Mouse (Mus musculus) retina, postnatal 1 day (tissue): ENCODE data around the gene Atp1a3.
A peak's percentile ranks its signal among the peaks of the same experiment; 100 is the strongest.

ENCODE experiments used
- DNase-seq: peaks from one replicate; pipeline ENCODE4 v3.0.0-alpha.2; 2012

The Atp1a3 gene

DNA sequence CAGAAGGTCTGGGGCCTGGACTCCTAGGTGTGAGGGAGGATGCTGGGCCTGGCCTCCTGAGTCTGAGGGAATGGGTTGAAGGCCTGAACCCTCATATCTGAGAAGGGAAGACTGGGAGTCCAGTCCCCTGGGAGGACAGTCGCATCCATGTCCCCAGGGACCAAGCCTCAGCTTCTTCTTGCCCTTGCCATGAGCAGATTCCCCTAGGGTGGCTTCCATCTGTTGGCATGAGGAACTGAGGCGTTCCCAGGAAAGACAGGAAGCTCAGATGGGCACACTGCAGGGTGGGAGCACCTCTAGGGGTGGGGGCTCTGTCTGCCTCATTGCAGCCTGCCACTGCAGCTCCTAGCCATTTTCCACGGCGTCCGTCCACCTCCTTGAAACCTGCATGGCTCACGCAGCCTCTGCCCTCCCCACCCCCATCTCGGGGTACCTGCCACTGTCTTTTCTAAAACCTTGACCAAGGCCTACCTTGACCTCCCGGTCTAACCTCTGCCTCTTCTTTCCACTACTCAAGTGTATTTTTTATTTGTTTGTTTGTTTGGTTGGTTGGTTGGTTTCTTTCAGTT, 1.9 kb downstream of the Atp1a3 start:
- no peak for DNase-seq

DNA sequence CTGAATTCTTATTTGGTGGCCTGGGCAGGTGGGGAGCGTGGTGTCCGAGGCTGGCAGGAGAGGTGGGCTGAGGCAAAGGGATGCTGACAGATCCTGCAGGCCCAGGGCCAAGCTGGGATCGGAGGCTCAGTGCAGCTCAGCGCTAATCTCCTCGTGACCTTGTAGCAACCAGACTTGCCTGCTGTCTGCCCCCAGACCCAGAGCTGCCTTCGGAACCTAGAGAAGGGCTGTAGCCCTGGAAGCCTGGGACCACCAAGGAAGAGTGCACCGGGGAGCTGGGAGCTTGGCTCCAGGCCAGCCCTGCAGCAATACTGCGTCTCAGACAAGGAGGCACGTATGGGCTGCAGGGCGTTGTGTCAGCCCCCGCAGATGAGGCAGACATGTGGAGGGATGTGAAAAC, 2.5 kb downstream of the Atp1a3 start:
- peak; percentile 81 for DNase-seq

DNA sequence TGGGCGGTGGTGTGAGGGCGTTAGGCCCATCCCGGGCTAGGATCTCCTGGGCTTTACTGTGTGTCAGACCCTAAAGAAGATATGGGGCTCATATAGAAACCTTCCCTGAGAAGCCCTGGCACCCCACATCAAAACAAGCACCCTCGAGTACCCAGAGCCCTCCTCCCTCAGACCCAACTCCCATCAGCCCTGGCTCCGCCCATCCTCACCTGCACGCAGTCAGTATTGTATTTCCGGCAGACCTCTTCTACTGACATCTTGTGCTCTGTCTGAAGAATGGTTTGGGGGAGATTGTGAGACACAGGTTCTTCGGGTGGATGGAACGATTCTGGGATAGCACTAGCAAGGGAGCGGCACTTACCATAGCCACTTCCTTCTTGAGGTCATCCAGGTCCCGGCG, 5.0 kb downstream of the Atp1a3 start:
- DNase-seq, result no peak

DNA sequence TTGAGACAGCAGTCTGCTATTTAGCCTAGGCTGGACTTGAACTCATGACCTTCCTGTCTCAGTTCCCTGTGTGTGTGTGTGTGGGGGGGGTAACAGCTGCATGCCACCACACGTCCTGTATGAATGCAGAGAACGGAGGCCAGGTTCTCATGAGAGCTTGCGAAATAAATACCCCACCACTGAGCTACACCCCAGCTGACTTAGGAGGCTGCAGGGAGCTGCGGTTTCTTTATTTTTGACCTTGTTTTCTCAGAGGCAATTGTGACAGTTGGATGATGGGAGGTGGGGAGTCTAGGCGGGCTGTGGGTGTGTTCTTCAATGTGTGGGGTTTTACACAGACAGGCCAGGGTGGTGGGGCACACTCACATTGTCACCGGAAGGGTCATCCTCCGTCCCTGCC, 5.5 kb downstream of the Atp1a3 start:
- DNase-seq, result no peak

DNA sequence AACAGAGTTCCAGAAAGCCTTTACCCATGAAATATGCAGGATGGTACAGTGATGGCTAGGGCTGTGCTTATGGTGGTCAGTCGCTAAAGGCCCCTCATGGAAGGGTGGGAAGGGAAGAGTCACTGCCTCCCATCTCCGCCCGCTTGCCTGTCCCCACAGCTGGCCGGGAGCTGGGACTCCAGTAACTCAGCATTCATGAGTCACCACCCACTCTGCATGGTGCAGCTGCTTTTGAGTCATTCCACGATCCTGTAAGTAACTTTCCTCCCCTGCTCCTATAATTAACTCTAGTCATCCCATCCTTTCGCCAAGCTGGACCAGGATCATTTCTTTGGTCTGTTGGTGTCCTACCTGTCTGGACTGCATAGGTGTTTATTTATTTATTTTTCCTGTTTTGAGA, 12.7 kb downstream of the Atp1a3 start:
- no peak for DNase-seq

DNA sequence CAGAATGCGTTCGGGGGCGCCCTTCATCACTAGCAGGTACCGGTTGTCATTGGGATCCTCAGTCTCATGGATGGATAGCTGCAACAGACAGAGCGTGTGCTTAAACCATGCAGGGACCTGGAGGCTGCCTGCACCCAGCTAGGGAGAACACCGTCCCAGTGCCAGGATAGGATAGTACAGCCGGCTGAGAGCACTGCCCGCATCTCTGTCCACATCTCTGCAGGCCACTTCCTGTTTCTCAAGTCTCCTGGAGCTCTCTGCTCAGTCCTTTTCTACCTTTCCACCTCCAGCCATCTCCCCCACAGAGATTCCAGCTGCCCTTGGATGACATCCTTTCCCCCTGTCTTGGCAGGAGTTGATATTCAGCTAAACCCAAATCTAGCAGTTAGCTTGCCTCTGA, 15.3 kb downstream of the Atp1a3 start:
- DNase-seq, result no peak

DNA sequence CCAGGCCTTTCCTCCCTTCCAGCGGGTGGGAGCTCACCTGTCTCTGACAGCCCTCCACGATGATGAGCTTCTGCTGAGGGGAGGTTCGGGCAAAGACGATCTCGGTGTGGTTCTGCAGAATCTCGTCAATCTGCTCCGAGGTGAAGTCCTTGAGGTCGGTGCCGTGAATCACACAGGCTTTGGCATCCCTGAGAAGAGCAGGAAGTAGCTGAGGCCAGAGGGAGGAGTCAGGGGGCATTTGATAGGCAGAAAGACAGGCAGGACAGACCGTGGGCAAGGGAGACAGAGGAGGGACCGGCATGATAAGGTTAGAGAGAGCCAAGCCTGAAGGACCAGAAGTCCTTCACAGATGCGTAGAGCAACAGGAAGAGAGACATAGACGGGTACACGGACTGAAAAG, 17.8 kb downstream of the Atp1a3 start:
- DNase-seq, result no peak

DNA sequence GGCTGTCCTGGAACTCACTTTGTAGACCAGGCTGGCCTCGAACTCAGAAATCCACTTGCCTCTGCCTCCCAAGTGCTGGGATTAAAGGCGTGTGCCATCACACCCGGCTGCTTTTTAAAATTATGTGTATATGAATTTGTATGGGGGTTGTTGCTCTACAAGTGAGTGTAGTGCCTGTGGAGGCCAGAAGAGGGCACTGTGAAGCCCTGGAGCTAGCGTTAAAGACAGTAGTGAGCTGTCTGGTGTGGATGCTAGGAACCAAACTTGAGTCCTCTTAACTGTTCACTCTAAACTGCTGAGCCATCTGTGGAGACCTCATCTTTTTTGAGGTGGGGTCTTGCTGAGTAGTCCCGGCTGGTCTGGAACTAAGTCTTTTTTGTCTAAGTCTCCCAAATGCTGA, 20.0 kb downstream of the Atp1a3 start:
- DNase-seq, result no peak

DNA sequence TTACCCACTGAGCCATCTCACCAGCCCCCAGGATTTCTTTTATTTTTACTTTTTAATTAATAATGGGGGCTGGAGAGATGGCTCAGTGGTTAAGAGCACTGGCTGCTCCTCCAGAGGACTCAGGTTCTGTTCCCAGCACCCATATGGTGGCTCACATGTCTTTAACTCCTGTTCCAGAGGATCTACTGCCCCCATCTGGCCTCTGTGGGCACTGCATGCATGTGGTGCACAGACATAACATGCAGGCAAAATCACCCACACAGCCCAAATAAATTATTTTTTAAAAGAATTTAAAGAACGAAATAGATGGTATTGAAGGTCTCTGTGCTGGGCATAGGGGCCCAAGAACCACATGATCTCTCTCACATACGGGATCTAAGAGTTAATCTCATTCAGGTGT, 21.5 kb downstream of the Atp1a3 start:
- DNase-seq, result no peak

DNA sequence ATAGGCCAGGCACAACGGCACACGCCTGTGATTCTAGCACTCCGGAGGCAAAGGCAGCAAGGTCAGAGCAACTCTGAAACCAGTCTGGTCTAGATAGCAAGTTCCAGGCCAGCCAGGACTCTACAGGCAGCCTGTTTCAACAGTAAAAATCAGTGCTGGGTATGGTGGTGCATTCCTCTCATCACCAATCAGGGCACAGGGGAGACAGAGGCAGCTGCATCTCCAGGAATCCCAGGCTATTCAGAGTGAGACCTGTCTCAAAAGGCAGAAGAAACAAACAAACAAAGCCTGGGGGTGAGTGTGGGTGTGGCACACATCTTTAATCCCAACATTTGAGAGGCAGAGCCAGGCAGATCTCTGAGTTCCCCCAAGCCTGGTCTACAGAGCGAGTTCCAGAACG, 22.4 kb downstream of the Atp1a3 start:
- no peak for DNase-seq

DNA sequence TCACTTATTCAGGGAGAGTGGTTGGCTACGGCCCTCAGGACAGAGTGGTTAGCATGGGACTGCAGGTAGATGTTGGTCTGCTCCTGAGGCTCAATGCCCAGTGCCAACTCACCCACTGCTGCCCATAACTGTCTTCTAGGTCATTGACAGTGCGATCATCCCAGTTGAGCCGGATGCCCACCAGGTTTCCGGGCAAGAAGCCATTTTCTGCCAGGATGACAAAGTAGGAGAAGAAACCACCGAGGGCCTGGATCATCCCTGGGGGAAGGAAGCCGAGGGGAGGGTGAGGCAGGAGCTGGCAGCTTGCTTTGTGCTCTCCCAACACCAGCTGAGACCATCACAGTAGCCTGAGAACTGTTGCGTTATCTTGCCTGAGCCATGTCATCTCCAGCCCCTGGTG, 25.3 kb downstream of the Atp1a3 start:
- no peak for DNase-seq

DNA sequence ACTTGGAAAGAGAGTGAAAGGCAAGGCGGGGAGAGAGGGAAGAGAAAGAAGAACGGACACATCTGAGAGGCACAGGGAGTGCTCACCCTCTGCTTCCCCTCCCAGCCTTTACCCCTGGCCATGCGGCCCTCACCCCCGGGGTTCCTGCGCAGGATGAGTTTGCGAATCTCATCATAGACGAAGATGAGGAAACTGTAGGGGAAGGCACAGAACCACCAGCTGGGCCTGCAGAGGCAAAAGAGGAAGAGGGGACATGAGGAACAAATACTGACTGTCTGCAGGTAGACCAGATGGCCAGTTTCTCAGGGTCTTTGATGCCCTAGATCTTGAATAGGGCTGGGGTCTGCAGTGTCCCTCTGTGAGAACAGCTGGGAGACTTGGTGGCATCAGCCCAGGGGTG, 27.0 kb downstream of the Atp1a3 start:
- DNase-seq, result no peak

DNA sequence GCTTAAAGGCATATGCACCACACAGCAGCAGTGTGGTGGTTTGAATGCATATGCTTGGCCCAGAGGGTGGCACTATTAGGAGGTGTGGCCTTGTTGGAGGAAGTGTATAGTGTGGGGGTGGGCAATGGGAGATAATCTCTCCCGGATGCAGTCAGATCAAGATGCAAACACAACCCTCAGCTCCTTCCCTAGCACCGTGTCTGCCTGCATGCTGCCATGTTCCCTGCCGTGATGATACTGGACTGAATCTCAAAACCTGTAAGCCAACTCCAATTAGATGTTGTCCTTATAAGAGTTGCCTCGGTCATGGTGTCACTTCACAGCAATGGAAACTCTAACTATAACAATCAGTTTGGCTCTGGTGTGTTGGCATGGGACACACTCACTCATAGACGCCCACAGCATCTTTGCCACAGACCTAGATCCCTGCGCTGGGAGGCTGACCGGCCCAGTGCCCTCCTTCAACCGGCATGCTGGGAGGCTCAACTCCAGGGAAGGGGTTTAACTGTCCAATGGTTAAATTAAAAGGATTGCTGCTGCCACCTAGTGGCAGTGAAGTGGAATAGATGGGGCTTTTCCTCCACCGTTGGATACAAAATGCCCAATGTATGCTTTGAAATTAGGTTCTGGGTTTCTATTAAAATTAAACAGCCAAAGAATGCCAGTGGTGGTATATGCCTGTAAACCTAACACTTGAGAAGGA, 30.7 kb downstream of the Atp1a3 start:
- peak; percentile 83 for DNase-seq

DNA sequence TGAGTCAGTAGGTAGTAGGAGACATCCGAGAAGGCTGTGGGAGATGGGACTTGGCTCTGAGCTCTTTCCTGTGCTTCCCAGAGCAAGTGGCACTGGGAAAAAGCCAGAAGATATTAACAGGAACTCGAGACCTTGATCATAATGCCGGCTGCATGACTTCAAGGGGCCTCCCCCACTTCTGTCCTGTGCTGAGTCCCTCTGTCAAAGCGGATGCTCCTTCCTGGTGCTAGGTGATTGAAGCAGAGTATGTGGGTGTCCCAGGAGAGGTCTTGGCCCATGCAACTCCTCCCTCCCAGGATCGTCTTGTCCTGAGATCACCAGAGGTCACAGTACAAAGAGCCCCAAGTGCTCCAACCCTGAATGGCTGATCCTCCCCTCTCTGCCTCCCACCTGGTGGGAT, 31.9 kb downstream of the Atp1a3 start:
- no peak for DNase-seq

DNA sequence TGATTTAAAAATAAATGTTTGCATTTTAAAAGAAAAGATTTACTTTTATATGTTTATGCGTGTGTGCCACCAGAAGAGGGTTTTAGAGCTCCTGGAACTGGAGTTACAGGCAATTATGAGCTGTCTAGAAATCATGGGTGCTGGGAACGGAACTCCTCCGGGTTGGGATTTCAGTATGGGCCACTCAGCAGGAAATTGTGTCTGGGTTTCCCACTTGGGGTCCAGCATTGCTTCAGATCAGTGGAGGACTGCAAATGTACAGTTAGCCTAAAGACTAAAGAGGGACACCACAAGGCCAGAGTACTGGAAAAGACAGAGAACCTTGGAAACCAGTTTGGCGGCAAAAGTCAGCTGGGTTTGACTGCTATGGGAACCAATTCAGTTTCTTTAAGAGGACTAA, 32.5 kb downstream of the Atp1a3 start:
- DNase-seq, result no peak

DNA sequence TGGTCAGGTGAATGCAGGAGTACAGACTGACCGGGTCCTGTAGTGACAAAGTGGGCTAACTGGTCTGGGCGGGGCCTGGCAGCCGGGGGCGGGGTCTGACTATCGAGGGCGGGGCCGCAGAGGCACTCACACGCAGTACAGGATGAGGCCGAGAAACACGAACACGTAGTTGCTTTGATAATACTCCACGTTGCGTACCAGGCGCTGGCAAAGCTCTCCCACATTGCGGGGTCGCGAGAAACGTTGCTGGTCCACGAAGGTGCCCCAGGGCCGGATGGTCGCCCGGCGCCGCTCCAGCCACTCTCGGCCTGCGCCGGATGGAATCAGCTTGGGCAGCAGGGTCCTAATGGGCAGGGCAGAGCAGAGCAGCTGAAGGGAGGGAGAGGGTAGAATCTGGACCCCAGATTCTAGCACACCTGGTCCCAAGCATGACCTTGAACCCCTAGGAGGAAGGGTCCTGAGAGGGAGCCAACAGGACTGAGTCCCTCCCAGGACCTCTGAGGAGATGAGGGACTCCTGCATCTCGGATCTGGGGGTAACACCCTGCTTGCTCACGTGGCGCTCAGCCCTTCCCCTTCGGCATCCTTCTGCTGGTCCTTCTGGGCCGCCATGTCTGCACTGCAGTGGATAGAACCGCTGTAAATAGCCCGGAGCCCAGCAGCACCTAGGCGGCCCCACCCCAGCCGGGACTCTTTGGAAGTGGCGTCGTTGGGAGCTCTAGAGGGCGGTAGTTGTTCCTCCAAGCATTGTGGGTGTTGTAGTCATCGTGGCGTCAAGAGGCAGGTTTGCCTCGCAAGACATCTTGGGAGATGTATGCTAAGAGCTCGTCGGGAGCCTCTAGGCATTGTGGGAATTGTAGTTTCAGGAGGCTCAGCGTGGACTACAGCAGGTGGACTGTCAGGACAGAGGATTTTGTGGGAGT, 33.5 kb downstream of the Atp1a3 start, which contains the start of gene Rabac1:
TSS of gene Rabac1 (minus strand) at position 783 of the 922 bp plus-strand sequence.
- DNase-seq, result peak; percentile 97

DNA sequence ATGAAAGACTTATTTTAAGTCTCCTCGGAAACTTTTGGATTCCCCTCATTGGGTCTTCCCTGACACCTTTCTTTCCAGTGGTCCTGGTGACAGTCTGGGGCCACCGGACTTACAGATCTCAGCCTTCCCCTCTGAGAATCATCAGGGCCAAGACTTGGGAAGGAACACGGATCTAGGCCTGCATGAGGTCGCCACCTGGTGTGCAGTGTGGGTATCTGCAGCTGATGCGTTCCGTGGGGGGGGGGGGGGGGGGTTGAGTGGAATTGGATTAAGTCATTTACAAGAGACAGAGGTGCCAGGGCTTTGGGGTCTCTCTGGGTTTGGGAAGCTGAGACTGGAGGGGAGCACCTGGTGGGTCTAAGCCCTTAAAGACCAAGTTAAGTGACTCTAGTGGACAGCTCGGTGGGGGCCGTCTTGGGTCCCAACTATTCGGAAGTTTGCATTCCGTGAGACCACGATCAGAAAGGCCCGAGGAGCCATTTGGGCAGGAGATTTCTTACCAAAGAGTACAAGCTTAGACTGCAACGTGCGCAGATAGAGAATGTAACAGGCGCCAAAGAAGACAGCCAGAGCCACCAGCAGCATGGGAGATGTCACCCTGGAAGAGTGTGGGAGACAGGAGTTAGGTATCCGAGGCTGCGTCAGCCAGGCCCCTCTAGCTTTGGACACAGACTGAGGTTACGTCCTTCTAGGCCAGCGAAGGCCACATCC, 34.3 kb downstream of the Atp1a3 start:
- DNase-seq, result peak; percentile 79

DNA sequence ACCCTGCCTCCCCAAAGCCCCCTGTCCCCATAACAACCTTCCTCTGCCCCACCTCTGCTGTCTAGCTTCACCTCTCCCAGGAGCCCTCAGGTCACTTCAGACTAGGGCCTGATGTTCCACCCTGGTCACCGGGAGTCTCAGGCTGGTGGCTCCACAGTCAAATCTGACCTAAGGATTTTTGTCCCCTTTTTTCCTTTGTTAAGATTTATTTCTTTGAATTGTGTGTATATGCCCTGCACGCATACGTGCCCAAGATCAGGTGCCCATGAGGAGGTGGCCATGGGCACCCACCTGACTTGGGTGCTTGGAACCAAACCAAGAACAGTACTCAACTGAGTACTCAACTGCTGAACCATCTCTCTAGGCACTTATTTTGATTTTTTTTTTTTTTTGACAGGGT, 35.4 kb downstream of the Atp1a3 start:
- no peak for DNase-seq

DNA sequence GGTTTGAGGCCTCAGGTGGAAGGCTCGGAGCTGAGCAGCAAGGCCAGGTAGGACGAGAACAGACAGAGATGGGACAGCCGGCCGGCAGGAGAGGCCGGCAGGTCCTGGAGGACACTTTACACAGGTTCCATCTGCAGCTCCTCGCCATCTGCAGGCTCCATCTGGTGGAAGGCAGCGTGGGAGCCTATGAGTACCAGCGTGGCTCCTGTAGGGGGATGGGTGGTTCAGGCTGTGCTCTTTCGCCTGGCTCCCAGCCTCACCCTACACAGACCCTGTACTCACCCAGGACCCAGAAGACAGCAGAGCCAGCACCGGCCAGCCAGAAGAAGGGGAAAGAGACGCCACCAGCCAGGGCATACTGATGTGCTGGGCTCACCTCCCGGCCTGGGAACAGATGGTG, 36.0 kb downstream of the Atp1a3 start:
- DNase-seq, result no peak

DNA sequence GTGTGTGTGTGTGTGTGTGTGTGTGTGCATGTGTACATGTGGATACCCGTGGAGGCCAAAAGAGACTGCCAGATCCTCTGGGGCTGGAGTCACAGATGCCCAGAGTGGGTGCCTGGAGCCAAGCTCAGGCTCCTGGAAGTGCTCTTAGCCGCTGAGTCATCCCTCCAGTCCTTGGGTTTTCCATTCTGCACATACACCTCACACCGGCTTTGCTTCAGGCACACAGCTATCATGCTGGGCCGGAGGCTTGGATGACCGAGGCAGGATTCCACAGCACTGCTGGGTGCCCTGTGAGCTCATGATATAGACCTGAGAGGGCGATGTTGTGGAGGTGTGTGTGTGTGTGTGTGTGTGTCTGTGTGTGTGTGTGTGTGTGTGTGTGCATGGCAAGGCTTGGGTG, 37.3 kb downstream of the Atp1a3 start:
- DNase-seq, result no peak

DNA sequence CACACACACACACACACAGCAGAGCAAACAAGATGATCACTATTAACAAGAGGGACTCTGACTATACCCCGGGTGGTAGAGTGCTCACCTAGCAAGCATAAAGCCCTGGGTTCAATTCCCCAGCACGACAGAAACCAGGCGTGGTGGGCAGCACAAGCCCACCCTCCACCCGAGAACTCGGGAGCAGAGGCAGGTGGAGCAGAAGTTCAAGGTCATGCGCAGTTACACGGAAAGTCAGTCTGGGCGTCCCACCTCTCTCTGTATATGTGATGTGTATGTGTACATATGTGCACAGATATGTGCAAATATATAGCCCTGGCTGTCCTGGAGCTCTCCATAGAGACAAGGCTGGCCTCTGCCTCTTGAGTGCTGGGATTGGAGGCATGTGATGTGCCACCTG, 37.8 kb downstream of the Atp1a3 start:
- no peak for DNase-seq

DNA sequence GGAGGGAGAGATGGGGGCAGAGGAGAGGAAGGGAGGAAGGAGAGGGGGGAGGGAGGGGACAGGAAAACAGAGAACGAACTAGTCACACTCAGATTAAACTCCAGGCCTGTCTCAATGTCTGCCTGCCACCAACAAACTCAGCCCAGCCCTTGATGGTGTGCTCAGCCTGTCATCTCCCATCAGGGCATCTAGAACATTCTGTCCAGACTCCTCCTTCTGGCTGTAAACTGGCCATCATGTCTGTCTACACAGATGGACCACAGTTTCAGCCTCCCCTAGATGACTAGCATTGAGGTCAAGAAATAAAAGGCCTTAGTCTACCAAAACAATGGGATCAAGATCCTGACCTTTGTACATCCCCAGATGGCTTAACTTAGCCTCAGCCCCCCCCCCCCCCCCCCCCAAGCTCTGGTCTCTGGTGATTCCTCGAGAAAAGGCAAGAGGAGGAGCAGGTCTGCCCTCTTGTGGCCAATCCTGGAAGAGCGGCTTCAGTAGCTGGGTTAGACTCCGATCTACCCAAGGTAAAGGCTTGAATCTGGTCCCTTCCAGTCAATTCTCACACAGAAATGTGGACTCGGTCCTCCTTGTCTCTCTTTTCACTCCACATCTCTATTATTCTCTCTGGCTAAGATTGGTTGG, 40.7 kb downstream of the Atp1a3 start:
- peak; percentile 88 for DNase-seq

DNA sequence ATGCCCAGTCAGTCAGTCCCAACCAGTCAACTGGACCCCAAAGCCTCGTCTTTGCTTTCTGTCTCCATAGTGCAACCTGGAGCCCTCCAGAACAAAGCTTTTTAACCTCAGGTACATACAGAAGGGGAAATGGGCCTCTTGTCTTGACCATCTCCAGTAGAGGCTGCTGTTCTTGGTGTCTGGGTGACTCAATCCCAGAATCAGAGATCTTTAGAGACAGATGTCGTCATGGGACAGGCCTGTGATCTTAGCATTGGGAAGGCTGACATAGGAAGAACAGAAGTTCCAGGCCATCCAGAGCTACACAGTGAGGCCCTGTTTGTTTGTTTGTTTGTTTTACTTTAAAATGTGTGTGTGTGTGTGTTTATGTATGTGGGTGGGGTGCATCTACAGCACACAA, 41.5 kb downstream of the Atp1a3 start:
- no peak for DNase-seq
